8 mouse cellular contexts compared by ENCODE assay signal in the genomic region with DNA sequence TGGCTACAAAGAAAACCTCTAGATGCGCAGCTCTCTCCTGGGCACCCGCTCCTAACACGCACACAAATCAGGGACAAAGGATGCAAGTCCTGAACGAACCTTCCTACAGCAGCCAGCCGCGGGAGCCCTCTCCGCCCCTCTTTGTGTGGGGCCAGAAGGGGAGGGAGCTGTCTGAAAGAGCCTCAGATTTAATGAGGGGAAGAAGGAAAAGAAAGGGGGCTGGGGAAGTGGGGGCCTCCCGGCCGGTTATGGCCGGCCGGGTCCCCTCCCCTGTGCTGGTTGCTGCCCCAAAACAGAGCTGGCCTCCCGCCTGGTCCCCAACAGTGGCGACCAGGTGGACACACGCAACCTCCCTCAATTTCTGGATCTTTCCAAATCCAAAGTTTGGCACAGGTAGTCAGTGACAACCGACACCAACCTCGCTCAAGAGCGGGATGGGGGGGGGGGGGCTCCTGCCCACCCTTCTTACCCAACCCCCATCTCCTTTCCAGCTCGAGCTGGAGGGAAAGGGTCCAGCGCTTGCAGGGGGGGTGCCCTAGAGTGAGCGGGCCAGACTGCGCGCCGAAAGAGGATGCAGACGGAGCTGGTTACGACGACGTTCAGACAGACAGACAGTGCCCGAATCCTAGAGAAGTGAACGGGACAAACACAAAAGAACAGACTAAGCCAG. TPM values are rescaled to one million over a fixed set of nuclear protein-coding genes. Genes with fewer than 3 reads are reported as not detected.
DNase-seq lines count a peak whose midpoint lies in the region; ATAC-seq and TF ChIP-seq lines count a peak whose summit lies in the region.
"Had no signal": no experiment of that assay in that cellular context is flagged by ENCODE, and none has a peak within 500 bp of the region (broad histone marks: within the 10 kb centered on the region; RNA-seq: fewer than 3 reads in every experiment).

No protein-coding gene starts in this region.

- no peaks in the 10 kb centered on the region for H3K4me1 ChIP-seq in lung, adult 2 months (ENCODE audit: control insufficient read depth, insufficient read depth, low read length)
- H3K4me1 ChIP-seq in forebrain, postnatal 0 days (ENCODE audit: insufficient read depth) = 0 out of 2 replicates have a peak, but pooled peaks cover 17% of the 10 kb centered on the region
- peaks cover 14% of the 10 kb centered on the region for H3K4me1 ChIP-seq in midbrain, embryonic 11.5 days (ENCODE audit: control insufficient read depth, insufficient read depth, low read length)

- H3K4me3 ChIP-seq in lung, adult 2 months (replicated peaks; ENCODE audit: extremely low read depth, low read depth, low read length) = peak overlapping the region; percentile 17
- H3K4me3 ChIP-seq in forebrain, postnatal 0 days (ENCODE audit: low read depth, low read length) = peak overlapping the region; percentile 76
- peak overlapping the region; percentile 61 for H3K4me3 ChIP-seq in midbrain, embryonic 11.5 days (ENCODE audit: low read depth, low read length)

- WGBS in lung, adult 2 months = 2% methylated on average over 29 of the region's 29 CpGs
- 1% methylated on average over 29 of the region's 29 CpGs for WGBS in forebrain, postnatal 0 days
- under 1% methylated on average over 29 of the region's 29 CpGs for WGBS in midbrain, embryonic 11.5 days

- no peak for DNase-seq in lung, adult 2 months
- DNase-seq in lung, postnatal 4 days = no peak
- peak; percentile 70 for DNase-seq in cerebellum, adult 8-10 months
- DNase-seq in forebrain, postnatal 0 days = peak; percentile 85
- peak; percentile 97 for DNase-seq in midbrain, embryonic 11.5 days (ENCODE audit: low spot score, missing footprints)
- no peak for DNase-seq in urinary bladder, adult 2 months (ENCODE audit: low spot score)

- ATAC-seq in forebrain, postnatal 0 days = peak; percentile 87
- peak; percentile 87 for ATAC-seq in midbrain, embryonic 11.5 days (ENCODE audit: low FRiP score)
- ATAC-seq in activated CD4-positive, CD25-positive, alpha-beta regulatory T cell, adult 4 months = no peak

- no peak for TF ChIP-seq CTCF in lung, adult 2 months (IDR thresholded peaks at IDR 0.05; ENCODE audit: insufficient read depth, low read length)
- TF ChIP-seq CTCF in forebrain, postnatal 0 days (IDR thresholded peaks at IDR 0.05; ENCODE audit: low read depth) = no peak

- peak overlapping the region; percentile 90 for H3K9ac ChIP-seq in forebrain, postnatal 0 days
- peak overlapping the region; percentile 95 for H3K9ac ChIP-seq in midbrain, embryonic 11.5 days (ENCODE audit: low read length)

- TF ChIP-seq POLR2A in lung, adult 2 months (IDR thresholded peaks at IDR 0.05; ENCODE audit: borderline replicate concordance, extremely low read depth, low read depth, low read length) = no peak

- peak overlapping the region; percentile 97 for H3K27ac ChIP-seq in forebrain, postnatal 0 days (ENCODE audit: low read depth, low read length)
- peak overlapping the region; percentile 93 for H3K27ac ChIP-seq in midbrain, embryonic 11.5 days (ENCODE audit: low read depth, low read length)

- no peaks in the 10 kb centered on the region for H3K36me3 ChIP-seq in forebrain, postnatal 0 days (ENCODE audit: insufficient read depth)
- no peaks in the 10 kb centered on the region for H3K36me3 ChIP-seq in midbrain, embryonic 11.5 days (ENCODE audit: control insufficient read depth, insufficient read depth, low read length)

- H3K9me3 ChIP-seq in forebrain, postnatal 0 days (ENCODE audit: low read length) = no peaks in the 10 kb centered on the region
- no peaks in the 10 kb centered on the region for H3K9me3 ChIP-seq in midbrain, embryonic 11.5 days (ENCODE audit: control insufficient read depth, low read length)

- H3K27me3 ChIP-seq in forebrain, postnatal 0 days (ENCODE audit: insufficient read depth, low read length) = no peaks in the 10 kb centered on the region
- no peaks in the 10 kb centered on the region for H3K27me3 ChIP-seq in midbrain, embryonic 11.5 days (ENCODE audit: control insufficient read depth, insufficient read depth, low read length)

- H3K4me2 ChIP-seq in forebrain, postnatal 0 days (ENCODE audit: low read depth) = peak overlapping the region; percentile 74
- peak overlapping the region; percentile 51 for H3K4me2 ChIP-seq in midbrain, embryonic 11.5 days

RNA-seq across cellular contexts. Expression of a gene that starts 4.5 kb away (rescaled TPM):
- polyA plus RNA-seq in lung, adult 2 months (2012; rRNA removed) = 42.2 and 66.5 TPM in 2 replicates
- 12.7 and 14.0 TPM in 2 replicates for total RNA-seq in forebrain, postnatal 0 days (2014; rRNA removed)
- polyA plus RNA-seq in forebrain, postnatal 0 days (2015; fragmentation: Nextera tagmentation; extraction: Ambion mirVana) = 22.5 and 24.2 TPM in 2 replicates
- 44.0 and 50.9 TPM in 2 replicates for polyA plus RNA-seq in midbrain, embryonic 11.5 days (2014; fragmentation: Nextera tagmentation; extraction: Ambion mirVana)
- polyA plus RNA-seq in activated CD4-positive, CD25-positive, alpha-beta regulatory T cell, adult 4 months (2017; shearing (Covaris generic)) = under 1 TPM; 0.61 to 0.92 TPM
- polyA plus RNA-seq in urinary bladder, adult 2 months (2012; rRNA removed) = 84.7 and 87.7 TPM in 2 replicates
- total RNA-seq: common myeloid progenitor, adult 5-6 weeks had no signal

RNA-seq across cellular contexts. Expression of a gene that starts 33.9 kb away (rescaled TPM):
- polyA plus RNA-seq in lung, adult 2 months (2012; rRNA removed) = 48.5 and 75.4 TPM in 2 replicates
- total RNA-seq in forebrain, postnatal 0 days (2014; rRNA removed) = 129 and 201 TPM in 2 replicates
- 318 and 358 TPM in 2 replicates for polyA plus RNA-seq in forebrain, postnatal 0 days (2015; fragmentation: Nextera tagmentation; extraction: Ambion mirVana)
- polyA plus RNA-seq in midbrain, embryonic 11.5 days (2014; fragmentation: Nextera tagmentation; extraction: Ambion mirVana) = 16.7 and 18.6 TPM in 2 replicates
- polyA plus RNA-seq in activated CD4-positive, CD25-positive, alpha-beta regulatory T cell, adult 4 months (2017; shearing (Covaris generic)) = under 1 TPM in 1 of 2 experiments, not detected in 1; 0.42 TPM
- 22.5 and 23.1 TPM in 2 replicates for polyA plus RNA-seq in urinary bladder, adult 2 months (2012; rRNA removed)
- total RNA-seq: common myeloid progenitor, adult 5-6 weeks had no signal

RNA-seq across cellular contexts. Expression of a gene that starts 34.0 kb away (rescaled TPM):
- polyA plus RNA-seq in lung, adult 2 months (2012; rRNA removed) = 0.40 TPM in 1 of 2 replicates, not detected in the other
- total RNA-seq in forebrain, postnatal 0 days (2014; rRNA removed) = 1.1 and 1.8 TPM in 2 replicates
- 1.0 and 1.2 TPM in 2 replicates for polyA plus RNA-seq in forebrain, postnatal 0 days (2015; fragmentation: Nextera tagmentation; extraction: Ambion mirVana)
- polyA plus RNA-seq in midbrain, embryonic 11.5 days (2014; fragmentation: Nextera tagmentation; extraction: Ambion mirVana) = not detected in 2 replicates
- polyA plus RNA-seq in activated CD4-positive, CD25-positive, alpha-beta regulatory T cell, adult 4 months (2017; shearing (Covaris generic)) = not detected
- 0.21 and 1.1 TPM in 2 replicates for polyA plus RNA-seq in urinary bladder, adult 2 months (2012; rRNA removed)
- total RNA-seq: common myeloid progenitor, adult 5-6 weeks had no signal

RNA-seq across cellular contexts. Expression of a gene that starts 52.3 kb away (rescaled TPM):
- polyA plus RNA-seq in lung, adult 2 months (2012; rRNA removed) = not detected in 2 replicates
- total RNA-seq in forebrain, postnatal 0 days (2014; rRNA removed) = 0.08 TPM in 1 of 2 replicates, not detected in the other
- 0.08 and 0.28 TPM in 2 replicates for polyA plus RNA-seq in forebrain, postnatal 0 days (2015; fragmentation: Nextera tagmentation; extraction: Ambion mirVana)
- polyA plus RNA-seq in midbrain, embryonic 11.5 days (2014; fragmentation: Nextera tagmentation; extraction: Ambion mirVana) = not detected in 2 replicates
- polyA plus RNA-seq in activated CD4-positive, CD25-positive, alpha-beta regulatory T cell, adult 4 months (2017; shearing (Covaris generic)) = not detected
- polyA plus RNA-seq in urinary bladder, adult 2 months (2012; rRNA removed) = not detected in 2 replicates
- total RNA-seq: common myeloid progenitor, adult 5-6 weeks had no signal

Comparison
In these comparisons a context has a peak if more than half of its experiments do, and no peak if none do; other contexts are left out.
1. DNase-seq: peak in cerebellum, adult 8-10 months (single experiment), forebrain, postnatal 0 days (single experiment) and midbrain, embryonic 11.5 days (single experiment); none in lung, adult 2 months (single experiment), lung, postnatal 4 days (0 of 2) and urinary bladder, adult 2 months (single experiment).
2. H3K4me3 ChIP-seq: peak in every context shown above with its lines; median percentile 76 in forebrain, postnatal 0 days; 61 in midbrain, embryonic 11.5 days; 17 in lung, adult 2 months.
3. RNA of a gene that starts 4.5 kb away (polyA plus RNA-seq): 84.7 to 87.7 TPM in urinary bladder, adult 2 months, 42.2 to 66.5 TPM in lung, adult 2 months, 44.0 to 50.9 TPM in midbrain, embryonic 11.5 days and 22.5 to 24.2 TPM in forebrain, postnatal 0 days; 0.61 to 0.92 TPM in activated CD4-positive, CD25-positive, alpha-beta regulatory T cell, adult 4 months; every median in the first group is over 10 times any median in the second.
4. RNA of a gene that starts 33.9 kb away (polyA plus RNA-seq): 318 to 358 TPM in forebrain, postnatal 0 days, 48.5 to 75.4 TPM in lung, adult 2 months, 22.5 to 23.1 TPM in urinary bladder, adult 2 months and 16.7 to 18.6 TPM in midbrain, embryonic 11.5 days; 0.42 TPM in activated CD4-positive, CD25-positive, alpha-beta regulatory T cell, adult 4 months; every median in the first group is over 10 times any median in the second.